32 mouse cellular contexts compared by ENCODE assay signal in genomic region chrX:106555457-106555856, GRCm38 (mm10). TPM values are rescaled to one million over a fixed set of nuclear protein-coding genes. Genes with fewer than 3 reads are reported as not detected.
"Had no signal": no experiment of that assay in that cellular context is flagged by ENCODE, and none has a peak within 500 bp of the region (broad histone marks: within the 10 kb centered on the region; RNA-seq: fewer than 3 reads in every experiment).

No protein-coding gene starts in this region.

- H3K9me3 ChIP-seq: embryonic facial prominence, embryonic 10.5 days; embryonic facial prominence, embryonic 12.5 days; embryonic facial prominence, embryonic 13.5 days; embryonic facial prominence, embryonic 15.5 days; forebrain, embryonic 10.5 days; forebrain, embryonic 12.5 days; forebrain, embryonic 13.5 days; forebrain, embryonic 15.5 days; heart, embryonic 10.5 days had no signal

- H3K36me3 ChIP-seq: embryonic facial prominence, embryonic 10.5 days; embryonic facial prominence, embryonic 12.5 days; embryonic facial prominence, embryonic 13.5 days; embryonic facial prominence, embryonic 15.5 days; forebrain, embryonic 10.5 days; forebrain, embryonic 12.5 days; forebrain, embryonic 15.5 days; heart, embryonic 10.5 days had no signal

- H3K4me1 ChIP-seq: embryonic facial prominence, embryonic 10.5 days; embryonic facial prominence, embryonic 12.5 days; embryonic facial prominence, embryonic 13.5 days; embryonic facial prominence, embryonic 15.5 days; forebrain, embryonic 10.5 days; forebrain, embryonic 12.5 days; forebrain, embryonic 13.5 days; forebrain, embryonic 15.5 days; heart, embryonic 10.5 days had no signal

- H3K27ac ChIP-seq: embryonic facial prominence, embryonic 10.5 days; embryonic facial prominence, embryonic 12.5 days; embryonic facial prominence, embryonic 13.5 days; embryonic facial prominence, embryonic 15.5 days; forebrain, embryonic 10.5 days; forebrain, embryonic 12.5 days; forebrain, embryonic 13.5 days; forebrain, embryonic 15.5 days; gastrocnemius, adult 2 months; heart, adult 2 months; heart, embryonic 10.5 days had no signal

- H3K9ac ChIP-seq: embryonic facial prominence, embryonic 12.5 days; embryonic facial prominence, embryonic 13.5 days; embryonic facial prominence, embryonic 15.5 days; forebrain, embryonic 12.5 days; forebrain, embryonic 13.5 days; forebrain, embryonic 15.5 days; forebrain, postnatal 0 days had no signal

- H3K4me3 ChIP-seq: embryonic facial prominence, embryonic 10.5 days; embryonic facial prominence, embryonic 12.5 days; embryonic facial prominence, embryonic 13.5 days; embryonic facial prominence, embryonic 15.5 days; erythroblast, embryonic 14.5 days; forebrain, embryonic 10.5 days; forebrain, embryonic 12.5 days; forebrain, embryonic 13.5 days; forebrain, embryonic 15.5 days; gastrocnemius, adult 2 months; heart, adult 2 months; heart, embryonic 10.5 days had no signal

- DNase-seq: cerebellum, adult 9-10 months; cerebellum, adult 9-11 months; cerebellum, postnatal 10 days; cerebellum, postnatal 14 days; cerebellum, postnatal 25 days; cerebellum, postnatal 36 days; embryo, embryonic 11 days; forebrain, postnatal 0 days; gastrocnemius, adult 2 months; gastrocnemius, postnatal 10 days; gastrocnemius, postnatal 14 days; gastrocnemius, postnatal 25 days; gastrocnemius, postnatal 36 days; heart, adult 11 months; heart, adult 18-20 months; heart, adult 2 months had no signal

- H3K27me3 ChIP-seq: embryonic facial prominence, embryonic 12.5 days; embryonic facial prominence, embryonic 13.5 days; embryonic facial prominence, embryonic 15.5 days; forebrain, embryonic 12.5 days; forebrain, embryonic 13.5 days; forebrain, embryonic 15.5 days had no signal

RNA-seq across cellular contexts. Expression of gene Gm5127, which starts 27.5 kb away (rescaled TPM):
- total RNA-seq: common myeloid progenitor, adult 5-6 weeks; forebrain, postnatal 0 days; gastrocnemius, adult 18-20 months; gastrocnemius, adult 2 months; gastrocnemius, adult 8-10 months; gastrocnemius, postnatal 10 days; gastrocnemius, postnatal 14 days; gastrocnemius, postnatal 25 days; gastrocnemius, postnatal 36 days; granulocyte monocyte progenitor cell, adult 5-6 weeks; heart, adult 18-20 months; heart, adult 2 months; heart, adult 8-10 months had no signal
- polyA plus RNA-seq: embryonic facial prominence, embryonic 13.5 days; erythroblast, embryonic 14.5 days; forebrain, embryonic 13.5 days; gonadal fat pad, adult 2 months; heart, adult 2 months had no signal

RNA-seq across cellular contexts. Expression of gene Cysltr1, which starts 48.0 kb away (rescaled TPM):
- polyA plus RNA-seq: erythroblast, embryonic 14.5 days had no signal
